Mouse (Mus musculus): Measurements from ENCODE around the gene Spag6. TPM values are rescaled to one million over a fixed set of nuclear protein-coding genes. Genes with fewer than 3 reads are reported as not detected.
A peak's percentile ranks its signal among the peaks of the same experiment; 100 is the strongest.

Gene Spag6
- polyA plus RNA-seq, 1 experiment from 2014 or later: 0.32 TPM

- Histone ChIP-seq H3K9me3 (ENCODE audit: control insufficient read depth, low read length) (no peaks in the 10 kb centered on the region), H3K27me3 (ENCODE audit: control insufficient read depth, insufficient read depth, low read length) (0 out of 2 replicates have a peak, but pooled peaks cover 5% of the 10 kb centered on the region), H3K4me3 (ENCODE audit: control insufficient read depth in 1 of 2, insufficient read depth in 1 of 2, low read depth in 1 of 2, low read length in 2 of 2) (no peak overlapping the region), H3K9ac (ENCODE audit: low read length) (no peak overlapping the region), H3K27ac (replicated peaks in 1 of 2; ENCODE audit: control insufficient read depth in 1 of 2, insufficient read depth in 1 of 2, low read depth in 2 of 2, low read length in 2 of 2) (no peak overlapping the region), H3K4me2 (ENCODE audit: low read length) (peak overlapping the region; percentile 82), H3K36me3 (ENCODE audit: control insufficient read depth, insufficient read depth, low read length) (0 out of 2 replicates have a peak, but pooled peaks cover 4% of the 10 kb centered on the region), H3K4me1 (ENCODE audit: control insufficient read depth in 2 of 2, insufficient read depth in 2 of 2, low read length in 2 of 2) (peaks cover 4 to 5% of the 10 kb centered on the region in 2 experiments)
- 74% methylated on average over 4 of the region's 4 CpGs for WGBS
- ATAC-seq (ENCODE audit: insufficient number of reproducible peaks, insufficient read depth, low FRiP score, low read depth): no peak
These were observed 20.1 kb upstream of the Spag6 start for GRCm38 (mm10) chr2:18673766-18674165.

GRCm38 (mm10) chr2:18674193-18674902, 19.5 kb upstream of the Spag6 start:
- WGBS: 90% methylated on average over 4 of the region's 4 CpGs
- Histone ChIP-seq H3K36me3 (ENCODE audit: control insufficient read depth, insufficient read depth, low read length) (0 out of 2 replicates have a peak, but pooled peaks cover 4% of the 10 kb centered on the region), H3K27me3 (ENCODE audit: control insufficient read depth, insufficient read depth, low read length) (peaks cover 4% of the 10 kb centered on the region; the same call in 1 of the 2 replicates), H3K9ac (ENCODE audit: low read length) (no peak overlapping the region), H3K27ac (replicated peaks in 1 of 2; ENCODE audit: control insufficient read depth in 1 of 2, insufficient read depth in 1 of 2, low read depth in 2 of 2, low read length in 2 of 2) (no peak overlapping the region), H3K4me2 (ENCODE audit: low read length) (no peak overlapping the region), H3K4me3 (ENCODE audit: control insufficient read depth in 1 of 2, insufficient read depth in 1 of 2, low read depth in 1 of 2, low read length in 2 of 2) (no peak overlapping the region), H3K4me1 (ENCODE audit: control insufficient read depth in 2 of 2, insufficient read depth in 2 of 2, low read length in 2 of 2) (peaks cover 4 to 5% of the 10 kb centered on the region in 2 experiments), H3K9me3 (ENCODE audit: control insufficient read depth, low read length) (no peaks in the 10 kb centered on the region)
- ATAC-seq (ENCODE audit: insufficient number of reproducible peaks, insufficient read depth, low FRiP score, low read depth): no peak

GRCm38 (mm10) chr2:18675681-18676456, 18.0 kb upstream of the Spag6 start:
- 18% methylated on average over 39 of the region's 42 CpGs for WGBS
- Histone ChIP-seq H3K27me3 (ENCODE audit: control insufficient read depth, insufficient read depth, low read length) (peaks cover 17% of the 10 kb centered on the region), H3K4me3 (ENCODE audit: control insufficient read depth in 1 of 2, insufficient read depth in 1 of 2, low read depth in 1 of 2, low read length in 2 of 2) (peak overlapping the region; percentile 52 to 90)

GRCm38 (mm10) chr2:18676457-18676935, 17.3 kb upstream of the Spag6 start:
- peak overlapping the region; percentile 95 for H3K9ac ChIP-seq (ENCODE audit: low read length)
- peaks cover 9 to 16% of the 10 kb centered on the region in 2 experiments for H3K4me1 ChIP-seq (ENCODE audit: control insufficient read depth in 2 of 2, insufficient read depth in 2 of 2, low read length in 2 of 2)
- H3K4me3 ChIP-seq (ENCODE audit: control insufficient read depth in 1 of 2, insufficient read depth in 1 of 2, low read depth in 1 of 2, low read length in 2 of 2): peak overlapping the region; percentile 52 to 90
- no peaks in the 10 kb centered on the region for H3K9me3 ChIP-seq (ENCODE audit: control insufficient read depth, low read length)
- peak; percentile 80 for ATAC-seq (ENCODE audit: insufficient number of reproducible peaks, insufficient read depth, low FRiP score, low read depth)
- peaks cover 17% of the 10 kb centered on the region for H3K27me3 ChIP-seq (ENCODE audit: control insufficient read depth, insufficient read depth, low read length)
- peak overlapping the region in 1 of 2 experiments; percentile 94; a peak in 2 of 4 replicates for H3K27ac ChIP-seq (replicated peaks in 1 of 2; ENCODE audit: control insufficient read depth in 1 of 2, insufficient read depth in 1 of 2, low read depth in 2 of 2, low read length in 2 of 2)
- WGBS: under 1% methylated on average over 43 of the region's 64 CpGs
- peak overlapping the region; percentile 89 for H3K4me2 ChIP-seq (ENCODE audit: low read length)
- 0 out of 2 replicates have a peak, but pooled peaks cover 4% of the 10 kb centered on the region for H3K36me3 ChIP-seq (ENCODE audit: control insufficient read depth, insufficient read depth, low read length)

More at GRCm38 (mm10) chr2:18675681-18676456, 18.0 kb upstream of the Spag6 start:
- H3K27ac ChIP-seq (replicated peaks in 1 of 2; ENCODE audit: control insufficient read depth in 1 of 2, insufficient read depth in 1 of 2, low read depth in 2 of 2, low read length in 2 of 2): peak overlapping the region in 1 of 2 experiments; percentile 94; a peak in 2 of 4 replicates
- 0 out of 2 replicates have a peak, but pooled peaks cover 4% of the 10 kb centered on the region for H3K36me3 ChIP-seq (ENCODE audit: control insufficient read depth, insufficient read depth, low read length)
- no peaks in the 10 kb centered on the region for H3K9me3 ChIP-seq (ENCODE audit: control insufficient read depth, low read length)
- H3K4me1 ChIP-seq (ENCODE audit: control insufficient read depth in 2 of 2, insufficient read depth in 2 of 2, low read length in 2 of 2): peaks cover 5 to 12% of the 10 kb centered on the region in 2 experiments
- peak overlapping the region; percentile 89 for H3K4me2 ChIP-seq (ENCODE audit: low read length)
- no peak for ATAC-seq (ENCODE audit: insufficient number of reproducible peaks, insufficient read depth, low FRiP score, low read depth)
- H3K9ac ChIP-seq (ENCODE audit: low read length): peak overlapping the region; percentile 95

GRCm38 (mm10) chr2:18676936-18677491, 16.8 kb upstream of the Spag6 start, which contains the start of gene Bmi1:
Gene Bmi1, plus strand, starts transcription at chr2:18677018.
- peak within 1 kb of the TSS; percentile 95 for H3K9ac ChIP-seq (ENCODE audit: low read length)
- H3K36me3 ChIP-seq (ENCODE audit: control insufficient read depth, insufficient read depth, low read length): peaks cover 8% of the 10 kb centered on the region; the same call in 1 of the 2 replicates
- WGBS: under 1% methylated on average over 57 of the region's 77 CpGs
- peak within 1 kb of the TSS; percentile 90 to 99 for H3K4me3 ChIP-seq (ENCODE audit: control insufficient read depth in 1 of 2, insufficient read depth in 1 of 2, low read depth in 1 of 2, low read length in 2 of 2)
- ATAC-seq (ENCODE audit: insufficient number of reproducible peaks, insufficient read depth, low FRiP score, low read depth): peak; percentile 31
- peak within 1 kb of the TSS; percentile 91 to 94 for H3K27ac ChIP-seq (replicated peaks in 1 of 2; ENCODE audit: control insufficient read depth in 1 of 2, insufficient read depth in 1 of 2, low read depth in 2 of 2, low read length in 2 of 2)
- H3K27me3 ChIP-seq (ENCODE audit: control insufficient read depth, insufficient read depth, low read length): peaks cover 17% of the 10 kb centered on the region
- H3K9me3 ChIP-seq (ENCODE audit: control insufficient read depth, low read length): no peaks in the 10 kb centered on the region
- peak within 1 kb of the TSS; percentile 89 for H3K4me2 ChIP-seq (ENCODE audit: low read length)
- H3K4me1 ChIP-seq (ENCODE audit: control insufficient read depth in 2 of 2, insufficient read depth in 2 of 2, low read length in 2 of 2): peaks cover 9 to 16% of the 10 kb centered on the region in 2 experiments

- no peak overlapping the region for H3K27ac ChIP-seq (replicated peaks in 1 of 2; ENCODE audit: control insufficient read depth in 1 of 2, insufficient read depth in 1 of 2, low read depth in 2 of 2, low read length in 2 of 2)
These were observed 16.0 kb upstream of the Spag6 start for GRCm38 (mm10) chr2:18677631-18678471.

More at GRCm38 (mm10) chr2:18677631-18678471, 16.0 kb upstream of the Spag6 start:
- WGBS: under 1% methylated on average over 43 of the region's 55 CpGs
- no peaks in the 10 kb centered on the region for H3K9me3 ChIP-seq (ENCODE audit: control insufficient read depth, low read length)
- ATAC-seq (ENCODE audit: insufficient number of reproducible peaks, insufficient read depth, low FRiP score, low read depth): no peak
- H3K36me3 ChIP-seq (ENCODE audit: control insufficient read depth, insufficient read depth, low read length): peaks cover 15% of the 10 kb centered on the region
- peak overlapping the region; percentile 95 for H3K9ac ChIP-seq (ENCODE audit: low read length)
- peak overlapping the region; percentile 89 for H3K4me2 ChIP-seq (ENCODE audit: low read length)
- peaks cover 9 to 16% of the 10 kb centered on the region in 2 experiments for H3K4me1 ChIP-seq (ENCODE audit: control insufficient read depth in 2 of 2, insufficient read depth in 2 of 2, low read length in 2 of 2)
- peaks cover 17% of the 10 kb centered on the region for H3K27me3 ChIP-seq (ENCODE audit: control insufficient read depth, insufficient read depth, low read length)
- peak overlapping the region; percentile 90 to 99 for H3K4me3 ChIP-seq (ENCODE audit: control insufficient read depth in 1 of 2, insufficient read depth in 1 of 2, low read depth in 1 of 2, low read length in 2 of 2)

Measured in heart, embryonic 14.5 days (tissue).